Mouse (Mus musculus) c-Kit-negative CD71-positive TER-119-positive erythroid progenitor cells, embryonic 14.5 days (primary cell): ENCODE measurements around the gene Acot13.
A peak's percentile ranks its signal among the peaks of the same experiment; 100 is the strongest.

Experiments used
- DNase-seq: peaks from one replicate; pipeline ENCODE4 v3.0.0-alpha.2; 2013; ENCODE audit warnings: low read depth, low spot score

The Acot13 gene

GRCm38 (mm10) chr13:24830756-24831352 lies 486 bp downstream of the Acot13 start:
- no peak for DNase-seq

GRCm38 (mm10) chr13:24826116-24826515 lies 5.2 kb downstream of the Acot13 start:
- DNase-seq, result no peak

GRCm38 (mm10) chr13:24825587-24825986 lies 5.8 kb downstream of the Acot13 start:
- DNase-seq, result no peak

GRCm38 (mm10) chr13:24824647-24825046 lies 6.7 kb downstream of the Acot13 start:
- no peak for DNase-seq

DNA sequence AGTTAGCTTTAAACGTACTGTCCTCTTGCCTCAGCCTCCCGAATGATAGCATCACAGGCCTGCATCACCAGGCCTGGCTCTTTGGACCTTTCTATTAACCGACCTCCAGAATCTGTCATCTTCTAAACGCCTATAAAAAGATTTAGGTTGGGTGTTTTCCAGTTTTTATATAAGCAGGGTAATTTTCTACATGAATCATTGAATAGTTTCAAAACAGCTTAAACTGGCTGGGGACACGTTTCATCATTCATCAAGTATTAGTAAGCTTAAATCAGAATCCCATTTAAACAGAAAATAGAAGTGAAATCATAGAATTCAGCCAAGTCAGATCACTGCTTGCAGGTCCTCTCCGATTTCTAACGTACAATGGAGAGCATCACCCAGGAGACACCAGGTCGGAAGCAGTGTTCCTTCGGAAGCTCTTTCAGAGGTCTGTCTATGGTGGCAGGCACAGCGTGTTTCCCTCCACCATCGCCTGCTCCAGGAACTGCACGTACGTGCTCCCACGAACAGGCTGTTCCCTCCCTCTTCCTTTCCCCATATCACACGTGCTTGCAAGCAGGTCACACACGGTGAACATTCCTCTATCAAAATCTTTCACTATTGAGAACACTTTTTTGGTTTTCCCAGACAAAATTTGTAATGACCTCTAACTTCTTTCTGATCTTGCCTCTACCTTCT lies 8.5 kb downstream of the Acot13 start:
- no peak for DNase-seq

- no peak for DNase-seq
These were observed 11.4 kb downstream of the Acot13 start for GRCm38 (mm10) chr13:24819931-24820330.

DNA sequence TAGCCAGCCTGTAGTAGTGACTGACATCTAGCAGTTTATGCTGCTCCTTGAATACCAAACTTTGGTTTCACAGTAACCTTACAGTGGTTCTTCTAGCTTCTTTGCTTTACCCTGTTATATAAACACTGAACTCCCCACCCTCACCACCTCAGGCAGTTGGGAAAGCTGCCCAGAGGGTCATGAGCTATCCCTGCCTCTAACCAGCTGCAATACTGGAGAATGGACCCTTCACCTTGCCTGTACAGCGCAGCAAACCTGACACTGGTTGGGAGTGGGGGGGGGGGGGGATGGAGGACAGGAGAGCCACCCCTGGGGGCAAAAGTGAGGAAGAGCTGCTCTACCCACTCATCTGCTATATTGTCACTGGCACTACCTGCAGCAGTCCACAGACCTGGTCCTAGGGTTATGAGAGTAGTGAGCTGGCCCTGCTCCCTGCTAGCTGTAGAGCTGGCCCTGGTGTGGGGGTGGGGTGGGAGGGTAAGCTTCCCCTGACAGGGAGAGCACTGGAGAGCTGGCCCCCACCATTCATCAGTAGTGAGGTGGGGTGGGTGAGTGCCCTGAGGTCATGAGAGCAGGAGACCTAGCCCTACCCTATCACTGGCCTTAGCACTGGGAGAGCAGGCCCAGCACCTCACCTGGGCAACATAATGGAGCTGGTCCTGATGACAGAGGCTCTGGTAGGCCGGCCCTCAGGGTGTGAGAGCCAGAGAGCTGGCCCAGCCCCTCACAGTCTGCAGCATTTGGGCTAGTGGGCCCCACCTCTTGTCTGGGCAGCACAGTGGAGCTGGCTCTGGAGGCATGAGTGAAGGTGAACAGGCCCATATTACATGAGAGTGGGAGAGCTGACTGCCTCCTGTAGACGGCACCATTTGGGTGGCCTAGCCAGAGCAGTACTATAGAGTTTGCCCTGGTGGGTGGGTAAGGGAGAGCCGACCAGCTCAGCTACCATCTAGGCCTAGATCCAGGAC lies 14.9 kb downstream of the Acot13 start:
- no peak for DNase-seq

DNA sequence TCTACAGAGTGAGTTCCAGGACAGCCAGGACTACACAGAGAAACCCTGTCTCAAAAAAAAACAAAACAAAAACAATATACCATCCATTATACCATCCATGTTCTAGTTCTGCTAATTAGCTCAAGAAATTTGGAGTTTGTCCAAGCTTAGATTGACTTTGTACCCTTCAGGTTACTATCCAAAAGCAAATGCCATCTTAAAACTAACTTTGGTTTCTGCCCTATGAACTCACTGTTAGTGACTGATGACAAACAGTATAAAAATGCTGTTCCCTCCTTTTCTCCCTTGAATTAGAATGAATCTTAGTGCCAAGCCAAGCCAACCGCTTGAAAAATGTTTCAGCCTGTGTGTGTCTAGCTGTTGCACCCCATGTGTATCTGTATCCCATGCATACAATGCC lies 16.7 kb downstream of the Acot13 start:
- no peak for DNase-seq

DNA sequence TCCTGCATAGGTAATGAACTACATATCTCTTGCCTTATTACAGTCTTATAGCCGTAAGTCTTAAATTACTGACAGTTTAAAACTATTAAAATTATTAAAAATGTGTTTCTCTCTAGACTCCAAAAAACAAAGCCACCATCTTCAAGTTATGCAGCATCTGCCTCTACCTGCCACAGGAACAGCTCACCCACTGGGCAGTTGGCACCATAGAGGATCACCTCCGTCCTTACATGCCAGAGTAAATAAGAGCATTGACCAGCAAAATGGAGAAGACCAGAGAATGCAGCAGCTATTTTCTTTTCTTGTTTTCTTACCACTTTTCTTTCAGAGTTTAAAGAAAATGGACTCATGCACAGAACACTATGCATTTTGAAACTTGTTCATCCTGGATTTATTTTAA lies 18.8 kb downstream of the Acot13 start:
- no peak for DNase-seq

DNA sequence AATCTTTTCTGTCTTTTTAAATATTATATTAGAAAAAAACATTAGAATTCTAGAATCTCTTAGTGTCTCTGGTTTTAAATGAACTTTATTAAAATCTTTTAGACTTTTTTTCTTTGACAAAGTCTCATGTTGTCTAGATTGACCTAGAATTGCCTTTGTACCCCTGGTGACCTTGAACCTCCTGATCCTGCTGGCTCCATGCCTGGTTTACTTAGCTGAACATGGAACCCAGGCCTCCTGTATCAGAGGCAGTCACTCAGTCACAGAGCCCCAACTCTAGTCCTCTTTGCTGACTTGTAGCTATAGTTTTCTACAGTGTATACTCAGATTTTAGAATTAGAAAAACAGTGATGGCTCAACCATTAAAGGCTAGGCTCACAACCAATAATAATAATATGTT lies 25.3 kb downstream of the Acot13 start:
- no peak for DNase-seq

- DNase-seq, result no peak
These were observed 28.1 kb downstream of the Acot13 start for GRCm38 (mm10) chr13:24803196-24803595.

DNA sequence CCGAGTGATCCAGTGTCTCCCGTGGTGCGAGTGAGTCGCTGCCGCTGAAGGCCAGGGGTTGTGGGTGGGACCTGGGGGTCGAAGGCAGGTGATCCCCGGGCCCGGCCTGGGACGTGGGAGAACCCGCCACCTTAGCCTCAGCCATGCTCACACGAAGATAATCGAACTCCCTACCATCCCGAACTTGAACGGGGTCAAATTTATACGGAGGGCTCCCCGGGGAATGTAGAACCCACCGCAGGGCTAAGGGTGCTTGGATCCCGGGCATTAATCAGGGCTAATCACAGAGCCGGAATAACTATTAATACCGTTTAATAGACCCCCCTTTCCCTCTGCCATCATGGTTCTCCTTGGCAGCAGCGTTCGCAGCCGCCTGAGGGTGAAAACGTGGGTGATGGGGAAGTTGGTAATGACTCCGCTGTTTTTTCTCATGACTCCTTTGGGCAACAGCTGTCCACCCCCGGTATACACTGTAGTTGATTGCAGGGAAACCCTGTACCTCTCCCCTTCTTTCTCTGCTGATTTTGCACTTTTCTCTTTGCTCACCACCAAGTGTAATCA lies 29.1 kb downstream of the Acot13 start:
- peak; percentile 62 for DNase-seq

DNA sequence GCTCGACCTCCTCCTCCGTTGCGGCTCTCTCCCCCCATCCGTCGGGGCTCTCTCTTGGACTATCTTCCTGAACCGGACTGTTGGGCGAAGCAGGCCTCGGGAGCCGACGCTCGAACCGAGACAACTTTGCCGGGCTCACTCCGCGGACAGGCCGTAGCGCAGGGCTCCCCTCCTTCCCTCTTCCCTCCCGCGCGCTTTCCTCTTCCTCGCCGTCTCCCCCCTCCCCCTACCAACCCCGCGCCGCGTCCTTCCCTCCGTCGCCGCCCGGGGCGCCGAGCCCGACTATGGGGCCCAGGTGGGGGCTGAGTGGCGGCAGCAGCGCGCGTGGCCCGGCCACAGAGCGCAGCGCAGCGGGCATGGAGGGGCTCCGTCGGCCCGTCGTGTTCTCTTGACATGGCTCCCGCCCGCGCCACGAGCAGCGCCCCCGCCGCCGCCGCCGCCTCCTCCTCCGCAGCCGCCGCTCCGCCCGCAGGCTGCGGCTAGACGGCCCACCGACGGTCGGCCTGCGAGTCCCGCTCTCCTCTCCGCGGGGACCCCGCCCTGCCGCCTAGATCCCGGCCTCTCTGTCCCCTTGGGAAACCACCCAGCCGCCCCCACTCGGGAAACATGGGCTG lies 29.9 kb downstream of the Acot13 start, which contains the start of gene BC005537:
Gene BC005537, plus strand, starts transcription at position 350 of the 614 bp plus-strand sequence.
- peak; percentile 42 for DNase-seq

DNA sequence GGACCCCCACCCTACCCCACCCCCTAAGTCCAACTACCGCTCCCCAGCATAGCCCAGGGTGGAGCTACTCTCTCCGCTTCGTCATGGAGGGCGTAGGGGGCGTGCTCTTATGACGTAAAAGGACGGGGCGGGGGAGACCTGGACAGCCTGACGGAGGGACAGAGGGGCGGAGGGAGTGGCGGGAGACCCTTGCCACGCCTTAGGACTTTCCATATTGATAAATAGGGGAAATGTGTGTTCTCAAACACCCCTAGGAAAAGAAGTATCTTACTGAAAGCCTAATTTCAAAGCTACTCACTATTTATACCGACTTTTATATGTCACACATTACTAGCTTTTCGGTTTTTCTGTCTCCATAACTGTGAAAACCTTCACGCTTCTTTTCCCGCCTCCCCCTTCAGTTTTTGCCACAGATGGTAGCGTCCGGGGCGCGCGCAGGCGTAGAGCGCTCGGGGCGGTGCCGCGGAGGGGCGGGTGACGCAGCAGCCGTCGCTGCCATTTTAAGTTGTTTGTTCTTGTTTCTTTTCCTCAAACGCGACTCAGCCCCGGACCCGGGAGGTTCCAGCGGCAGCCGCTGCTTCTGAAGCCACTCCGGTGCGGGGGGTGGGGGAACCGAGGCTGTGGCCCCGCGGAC lies 30.5 kb downstream of the Acot13 start:
- peak; percentile 95 for DNase-seq

GRCm38 (mm10) chr13:24799925-24800673 lies 31.2 kb downstream of the Acot13 start:
- peak; percentile 68 for DNase-seq

GRCm38 (mm10) chr13:24799378-24799777 lies 32.0 kb downstream of the Acot13 start:
- no peak for DNase-seq

DNA sequence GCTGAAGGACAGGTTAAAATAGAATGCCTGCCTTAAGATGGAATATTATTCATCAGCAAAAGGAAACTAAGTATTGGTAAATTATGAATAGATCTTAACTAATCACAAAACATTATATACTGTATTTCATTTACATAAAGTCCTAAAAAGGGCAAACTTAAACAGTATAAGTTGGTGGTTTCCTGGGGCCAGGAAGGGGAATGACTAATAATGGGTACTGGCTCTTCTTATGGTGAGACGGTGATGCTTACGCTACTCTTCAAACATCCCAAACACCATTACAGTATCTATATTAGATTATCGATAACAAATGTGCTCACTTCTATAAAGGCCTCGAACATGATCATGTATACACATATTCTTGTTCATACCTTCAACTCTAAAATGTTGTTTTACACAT lies 32.7 kb downstream of the Acot13 start:
- no peak for DNase-seq

DNA sequence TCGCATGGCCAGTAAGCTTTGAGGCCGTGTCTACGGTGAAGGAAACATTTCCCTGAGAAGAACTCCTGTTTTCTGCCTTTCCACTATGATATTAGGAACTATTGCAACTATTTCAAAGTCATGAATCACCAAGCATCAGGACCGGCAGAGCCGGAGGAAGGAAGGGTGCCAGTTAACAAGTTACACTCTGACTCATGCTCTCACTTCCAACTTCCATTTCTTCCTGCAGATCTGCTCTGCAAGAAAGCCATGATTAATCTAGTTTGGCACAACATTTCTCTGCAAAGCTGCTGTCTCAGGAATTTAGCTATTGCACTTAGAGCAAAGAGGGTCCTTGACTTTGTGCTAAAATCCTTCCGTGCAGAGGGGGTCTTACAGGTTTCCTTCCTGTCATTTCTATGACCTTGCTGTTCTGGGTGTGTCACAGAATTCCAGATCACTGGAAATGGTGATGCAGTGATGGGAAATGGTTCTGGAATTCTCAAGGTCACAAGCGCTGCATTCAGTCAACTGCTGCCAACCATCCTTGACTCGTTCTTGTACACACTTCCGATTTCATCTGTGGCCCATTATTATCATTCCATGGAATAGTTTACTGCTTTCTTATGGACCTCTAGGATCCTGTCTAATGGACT lies 38.8 kb downstream of the Acot13 start:
- DNase-seq, result no peak

DNA sequence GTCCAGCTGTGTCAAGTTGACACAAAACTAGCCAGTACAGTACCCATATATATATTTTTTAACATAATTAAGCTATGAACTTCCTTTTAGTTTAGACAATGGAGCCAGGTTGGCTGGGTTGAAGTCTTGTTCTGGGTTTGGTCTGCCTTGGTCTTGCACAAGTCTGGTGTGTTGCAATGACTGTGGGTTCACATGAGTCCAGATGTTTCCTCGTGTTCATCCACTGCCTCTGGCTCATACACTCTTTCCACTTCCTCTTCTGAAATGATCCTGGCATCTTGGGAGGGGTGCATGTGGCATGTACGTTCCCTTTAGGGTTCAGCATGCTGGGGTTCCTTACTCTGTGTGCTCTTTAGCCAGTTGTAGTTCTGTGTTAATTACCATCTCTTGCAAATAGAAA lies 40.0 kb downstream of the Acot13 start:
- no peak for DNase-seq

DNA sequence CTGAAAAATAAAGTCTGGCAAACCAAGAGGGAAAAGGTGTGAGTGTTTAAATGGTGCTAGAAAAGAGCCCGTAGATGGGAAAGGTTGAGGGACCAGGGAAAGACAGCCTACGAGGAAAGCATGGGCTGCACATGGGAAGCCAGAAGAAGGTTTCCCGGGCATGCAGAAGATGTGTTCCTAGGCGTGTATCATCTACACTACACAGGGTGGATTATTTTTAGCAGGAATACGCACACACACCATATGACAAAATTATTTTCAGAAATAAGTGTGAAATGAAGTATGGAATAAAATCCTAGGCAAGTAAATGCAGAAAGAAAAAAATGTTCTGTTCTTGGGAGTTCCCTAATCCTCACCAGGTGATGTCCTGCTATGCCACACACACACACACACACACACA lies 43.9 kb downstream of the Acot13 start:
- no peak for DNase-seq
